Mouse (Mus musculus) erythroblast, embryonic 14.5 days (primary cell): Measurements from ENCODE around the gene Slc22a15.

Source experiments
- GATA1 ChIP-seq: IDR thresholded peaks from 2 replicates; pipeline ENCODE4 v1.6.1; 2012; ENCODE audit warnings: low read length, inconsistent platforms, mixed read lengths
- TAL1 ChIP-seq: IDR thresholded peaks from 3 replicates; pipeline ENCODE4 v1.6.1; 2012; ENCODE audit warnings: low read length, inconsistent platforms, mixed read lengths

- TF ChIP-seq TAL1 (no peak), GATA1 (no peak)
Measured at GRCm38 (mm10) chr3:101836045-101836444, 88.2 kb downstream of the Slc22a15 start.
